Mouse (Mus musculus) bone marrow, adult 2 months (tissue): ENCODE results near the gene U2surp.

Source experiments
- CTCF ChIP-seq: fragments of 200-500 bp; IDR thresholded peaks from 2 replicates; pipeline ENCODE4 v1.5.1; 2011; ENCODE audit warnings: low read length, control low read depth; ENCODE audit not compliant: control insufficient read depth, insufficient read depth
- POLR2A ChIP-seq: fragments of 200-500 bp; IDR thresholded peaks from 2 replicates; pipeline ENCODE4 v1.6.1; 2011; ENCODE audit warnings: low read depth, mild to moderate bottlenecking, control low read depth, low read length, borderline replicate concordance; ENCODE audit not compliant: control insufficient read depth

GRCm38 (mm10) chr9:95557722-95558121 lies 45.9 kb upstream of the U2surp start:
- TF ChIP-seq POLR2A (no peak), CTCF (no peak)
